Mouse (Mus musculus) heart, adult 9 months (tissue): Measurements from ENCODE around the gene Scp2.

Experiments used
- DNase-seq, 2 experiments: peaks; one replicate each; pipeline ENCODE4 v3.0.0; 2022; ENCODE audit warnings: low spot score in 2 of 2

The Scp2 gene

GRCm38 (mm10) chr4:108060774-108061173 is 84.0 kb downstream of the Scp2 start:
- DNase-seq: no peak

DNA sequence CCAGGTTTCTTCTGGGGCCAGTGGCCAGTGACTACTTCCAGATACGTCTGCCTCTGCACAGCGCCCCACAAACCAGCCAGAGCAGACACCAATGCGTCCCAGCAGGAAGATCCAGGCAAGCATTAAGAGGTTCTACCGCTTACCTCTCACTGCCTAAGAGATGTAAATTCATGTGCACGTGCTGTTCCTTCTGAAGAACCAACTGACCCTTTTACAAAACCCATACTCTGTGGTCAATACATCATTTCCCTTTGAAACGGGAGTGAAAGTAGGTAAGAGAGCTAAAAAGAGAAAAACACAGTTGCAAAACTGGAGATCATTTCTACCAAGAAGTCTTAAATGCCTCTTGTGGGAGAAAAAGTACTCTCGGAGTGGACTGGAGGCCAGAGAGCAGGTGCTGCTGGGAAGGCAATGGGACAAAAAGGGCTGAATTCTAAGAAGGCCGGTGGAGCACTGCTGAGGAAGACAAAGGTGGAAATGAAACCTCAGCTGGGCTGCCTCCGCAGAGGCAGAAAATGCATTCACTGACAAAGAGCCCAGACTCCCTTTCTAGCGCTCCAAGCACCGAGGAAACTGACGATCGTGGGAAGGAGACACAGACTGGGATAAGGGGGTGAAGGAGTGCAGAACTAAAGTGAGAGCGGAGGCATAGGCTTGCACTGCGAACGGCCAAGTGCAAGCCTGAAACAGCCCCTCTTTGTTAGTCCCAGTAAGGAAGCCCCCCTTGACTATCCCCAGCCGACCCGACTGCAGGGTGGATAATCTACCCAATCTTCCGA is 85.0 kb downstream of the Scp2 start:
- no peak for DNase-seq

GRCm38 (mm10) chr4:108058166-108058565 is 86.6 kb downstream of the Scp2 start:
- peak in 1 of 2 experiments; percentile 24 for DNase-seq

DNA sequence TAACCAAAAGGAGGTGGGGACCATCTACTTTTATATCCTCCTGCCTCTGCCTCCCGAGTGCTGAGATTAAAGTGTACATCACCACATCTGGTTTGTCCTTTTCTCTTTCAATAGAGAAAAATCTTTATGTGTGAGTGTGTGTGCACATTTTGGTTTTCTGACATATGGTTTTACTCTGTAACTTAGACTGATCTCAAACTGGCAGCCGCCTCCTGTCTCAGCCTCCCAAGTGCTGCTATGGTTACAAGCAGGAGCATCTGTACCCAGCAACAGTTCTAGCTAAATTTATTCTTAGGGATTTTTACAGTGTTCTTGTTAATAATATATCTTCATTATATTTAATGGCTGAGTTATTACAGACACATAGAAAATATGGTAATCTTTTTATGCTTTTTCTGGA is 87.6 kb downstream of the Scp2 start:
- DNase-seq: no peak

DNA sequence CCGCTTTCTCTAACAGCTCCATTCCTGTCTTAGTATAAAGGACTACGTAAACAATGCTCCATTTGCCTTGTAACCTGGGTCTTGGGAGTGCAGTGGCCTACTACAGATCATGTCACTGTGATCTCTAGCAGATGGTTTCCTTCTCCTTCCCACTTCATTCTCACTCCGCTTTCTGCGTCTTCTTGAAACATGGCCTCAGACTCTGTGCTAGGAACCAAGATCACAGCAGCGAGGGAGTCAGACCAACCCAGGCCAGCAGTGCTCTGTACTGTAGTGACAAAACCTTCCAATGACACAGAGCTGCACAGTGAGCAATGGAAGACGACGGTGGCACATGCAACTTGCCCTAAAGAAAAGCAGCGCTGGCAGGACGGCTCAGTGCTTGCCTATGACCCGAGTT is 88.9 kb downstream of the Scp2 start:
- no peak for DNase-seq

DNA sequence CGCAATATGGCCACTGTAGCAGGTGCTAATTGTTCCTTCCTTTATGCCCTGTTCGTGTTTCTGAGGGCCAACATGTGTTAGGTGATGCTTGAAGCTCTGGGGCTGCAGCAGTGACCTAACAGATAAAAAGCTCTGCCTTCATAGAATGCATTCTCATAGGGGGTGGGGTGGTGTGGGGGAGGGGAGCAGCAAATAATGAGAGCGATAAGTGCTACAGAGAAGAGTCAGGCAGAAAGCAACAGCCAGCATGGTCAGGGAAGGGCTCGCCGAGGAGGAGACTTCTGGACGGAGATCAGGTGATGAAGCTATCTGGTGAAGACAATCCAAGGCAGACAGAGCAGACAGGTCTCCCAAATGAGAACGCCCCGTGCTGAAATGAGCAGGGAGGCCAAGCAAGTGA is 92.1 kb downstream of the Scp2 start:
- no peak for DNase-seq

GRCm38 (mm10) chr4:108051687-108052274 is 93.0 kb downstream of the Scp2 start:
- DNase-seq: peak; percentile 33 to 53

- no peak for DNase-seq
Measured at GRCm38 (mm10) chr4:108046136-108046535, 98.7 kb downstream of the Scp2 start.

- DNase-seq: no peak
Measured at GRCm38 (mm10) chr4:108045136-108046107, 99.4 kb downstream of the Scp2 start.

DNA sequence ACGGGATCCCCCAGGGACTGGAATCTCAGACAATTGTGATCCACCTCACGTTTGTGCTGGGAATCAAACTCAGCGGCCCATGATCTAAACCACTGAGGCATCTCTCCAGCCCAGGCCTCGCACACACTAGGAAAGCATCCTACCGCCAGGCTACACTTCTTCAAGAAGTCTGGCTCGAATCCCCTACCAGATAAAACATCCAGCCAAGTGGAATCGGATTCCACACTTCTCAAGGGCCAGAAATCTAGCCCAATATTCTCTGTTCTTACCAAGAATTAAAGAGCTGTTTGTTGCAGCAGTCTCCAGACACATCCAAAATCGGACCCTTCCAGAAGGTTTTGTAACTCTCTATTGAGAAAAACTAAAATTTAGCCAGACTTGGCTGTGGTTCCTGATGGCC is 107.8 kb downstream of the Scp2 start:
- peak; percentile 67 for DNase-seq

DNA sequence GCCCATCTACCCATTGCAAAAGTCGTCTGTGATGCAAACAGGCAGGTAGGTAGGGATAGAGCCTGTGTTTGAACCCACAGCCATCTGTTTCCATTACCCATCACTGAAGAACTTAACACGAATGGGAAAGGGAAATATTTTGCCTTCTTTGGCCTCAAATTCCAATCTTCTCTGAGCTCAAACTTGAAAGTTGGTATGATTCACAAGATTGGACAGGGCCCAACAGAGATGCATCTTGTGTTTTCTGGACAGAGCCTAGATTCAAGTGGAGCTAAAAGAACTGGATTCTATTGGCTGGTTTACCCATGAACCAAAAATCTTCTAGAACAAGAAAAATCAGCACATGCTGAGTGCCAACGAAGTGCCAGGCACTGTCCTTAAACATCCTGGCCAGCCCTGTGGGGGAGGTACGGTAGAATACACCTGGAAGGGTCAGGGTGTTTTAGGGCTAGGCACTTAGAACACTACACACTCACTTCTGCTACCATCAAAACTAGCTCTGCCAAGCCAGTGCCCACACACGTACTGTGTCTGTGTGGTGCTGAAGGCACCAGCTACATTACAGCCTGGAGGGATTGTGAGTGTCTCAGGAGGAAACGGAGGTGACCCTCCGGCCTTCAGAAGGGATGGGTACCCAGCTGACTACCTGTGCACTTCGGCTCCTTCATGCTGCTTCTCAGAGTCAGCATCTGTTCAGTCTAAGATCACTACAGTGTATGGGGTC is 111.6 kb downstream of the Scp2 start:
- no peak for DNase-seq

DNA sequence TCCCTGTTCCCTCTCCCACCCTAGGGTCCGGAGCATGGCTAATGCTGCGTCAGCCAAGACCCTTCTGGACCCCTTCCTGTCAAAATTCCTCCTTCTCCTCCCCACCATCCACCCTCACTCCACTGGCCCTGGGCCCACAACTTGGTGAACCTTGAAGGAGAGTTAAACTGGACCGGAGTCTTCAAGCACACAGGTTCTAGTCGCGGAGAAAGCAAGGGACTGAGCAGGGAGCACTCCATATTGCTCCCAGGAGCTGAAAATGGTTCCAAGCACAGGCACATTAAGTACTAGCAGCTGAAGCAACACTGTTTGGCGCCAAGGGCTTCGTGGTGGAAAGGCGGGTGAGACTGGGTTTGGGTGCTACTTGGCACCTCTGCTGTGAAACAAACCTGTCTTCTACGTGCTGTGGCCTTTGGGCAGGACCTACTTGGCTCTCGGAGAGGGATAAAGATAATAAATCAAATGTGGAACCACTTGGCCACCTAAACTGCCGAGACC is 112.4 kb downstream of the Scp2 start:
- DNase-seq: no peak

GRCm38 (mm10) chr4:108031502-108032351 is 113.1 kb downstream of the Scp2 start:
- peak; percentile 72 for DNase-seq

DNA sequence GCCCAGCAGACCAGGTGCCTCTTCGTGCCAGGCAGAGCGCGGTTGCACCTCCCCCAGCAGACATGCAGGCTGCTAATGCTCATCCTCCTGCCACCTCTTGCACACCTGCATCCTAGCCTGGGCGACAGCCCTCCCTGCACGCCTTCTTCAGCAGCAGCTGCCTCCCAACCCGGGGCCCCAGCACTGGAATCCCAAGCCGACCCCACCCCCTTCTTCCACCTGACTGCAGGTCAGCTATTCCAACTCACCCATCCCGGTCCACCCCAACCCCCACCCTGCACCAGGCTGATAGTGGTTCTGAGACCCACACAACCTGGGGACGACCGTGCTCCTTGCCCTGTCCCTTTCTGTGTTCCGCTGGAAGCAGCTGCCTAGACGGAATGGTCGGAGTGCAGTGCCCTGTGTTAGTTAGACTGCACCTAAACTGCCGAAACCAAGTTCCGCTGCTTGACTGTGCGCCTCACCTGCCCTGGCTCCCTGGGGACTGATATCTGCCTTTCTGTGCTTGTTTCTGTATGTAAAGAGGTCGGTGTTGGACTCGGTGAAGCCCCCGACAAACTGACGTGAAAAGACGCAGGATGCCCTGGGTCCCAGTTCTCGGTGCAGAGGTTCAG is 113.8 kb downstream of the Scp2 start:
- DNase-seq: no peak

GRCm38 (mm10) chr4:108026193-108026592 is 118.6 kb downstream of the Scp2 start:
- no peak for DNase-seq

DNA sequence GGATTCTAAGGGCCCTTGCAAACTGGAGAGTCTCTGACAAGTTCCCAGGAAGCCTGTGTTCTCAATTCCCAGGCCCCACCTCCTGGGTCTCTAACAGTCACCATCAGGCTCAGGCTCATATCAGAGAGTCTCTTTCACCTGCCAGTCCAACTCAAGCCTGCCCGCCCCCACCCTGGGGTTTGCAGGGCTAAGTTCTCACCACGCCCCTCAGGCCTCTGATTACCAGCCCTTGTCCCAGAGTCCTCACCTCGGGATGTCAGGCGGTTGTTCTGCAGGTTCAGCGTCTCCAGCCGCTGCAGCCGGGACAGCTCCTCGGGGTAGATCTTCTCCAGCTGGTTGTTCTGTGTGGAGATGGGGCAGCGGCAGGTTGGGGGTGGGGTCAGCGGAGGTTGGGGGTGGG is 119.5 kb downstream of the Scp2 start:
- DNase-seq: peak in 1 of 2 experiments; percentile 33

GRCm38 (mm10) chr4:108024641-108025040 is 120.2 kb downstream of the Scp2 start:
- peak; percentile 84 to 86 for DNase-seq

- no peak for DNase-seq
Measured at GRCm38 (mm10) chr4:108023186-108023585, 121.6 kb downstream of the Scp2 start.

DNA sequence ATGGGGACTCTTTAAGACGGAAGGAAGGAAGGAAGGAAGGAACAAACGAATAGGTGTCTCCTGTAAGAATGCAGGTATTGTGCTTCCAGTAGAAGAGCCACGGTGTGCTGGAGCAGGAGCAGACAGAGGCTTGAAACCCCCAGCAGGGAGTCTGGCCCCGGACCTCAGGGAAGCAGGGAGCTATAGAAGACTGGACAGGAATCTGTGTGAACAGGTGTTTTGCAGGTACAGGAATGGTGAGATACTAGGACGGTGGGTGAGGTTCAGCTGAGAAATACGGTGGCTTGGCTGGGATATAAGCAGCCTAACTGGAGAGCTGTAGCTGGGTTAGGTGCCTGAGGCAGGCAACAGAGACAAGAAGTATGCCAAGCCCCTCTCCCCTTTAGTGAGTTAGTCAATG is 124.6 kb downstream of the Scp2 start:
- DNase-seq: no peak
